Mouse (Mus musculus): ENCODE results near the gene Met. TPM values are rescaled to one million over a fixed set of nuclear protein-coding genes. Genes with fewer than 3 reads are reported as not detected.

Met gene
- polyA plus RNA-seq, 1 experiment from 2014 or later, result 1.1 TPM

DNA sequence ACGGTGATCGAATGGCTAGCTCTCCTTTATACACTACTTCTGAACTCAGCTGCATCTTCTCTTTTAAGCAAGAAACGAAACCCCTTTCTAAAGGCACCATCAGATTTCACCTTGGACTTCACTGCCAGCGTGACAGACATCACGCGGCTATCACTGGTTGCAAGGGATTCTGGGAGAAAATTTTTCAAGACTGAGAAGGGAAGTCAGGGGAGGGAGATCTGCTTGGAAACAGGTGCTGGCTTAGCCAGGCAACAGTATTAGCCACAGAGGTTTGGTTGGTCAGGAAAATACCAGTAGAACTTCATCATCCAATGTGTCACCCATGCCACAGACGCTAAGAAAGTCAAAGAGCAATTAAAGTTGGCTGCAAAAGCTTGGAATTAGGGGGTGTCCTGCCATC lies 2.2 kb upstream of the Met start:
- H3K4me2 ChIP-seq, result no peak overlapping the region
- H3K27me3 ChIP-seq (ENCODE audit: control insufficient read depth, insufficient read depth, low read length), result peaks cover 27% of the 10 kb centered on the region
- ATAC-seq (ENCODE audit: low FRiP score), result no peak
- no peaks in the 10 kb centered on the region for H3K9me3 ChIP-seq (ENCODE audit: control insufficient read depth, low read length)
- H3K27ac ChIP-seq (ENCODE audit: low read depth, low read length), result no peak overlapping the region
- peak; percentile 59 for DNase-seq (ENCODE audit: low spot score, missing footprints)
- H3K36me3 ChIP-seq (ENCODE audit: control insufficient read depth, insufficient read depth, low read length), result no peaks in the 10 kb centered on the region
- no peak overlapping the region for H3K4me3 ChIP-seq (ENCODE audit: low read depth, low read length)
- H3K9ac ChIP-seq (ENCODE audit: low read length), result no peak overlapping the region
- 81% methylated on average over 7 of the region's 7 CpGs for WGBS
- peaks cover 5% of the 10 kb centered on the region; the same call in 1 of the 2 replicates for H3K4me1 ChIP-seq (ENCODE audit: control insufficient read depth, insufficient read depth, low read length)

- peak; percentile 96 for DNase-seq (ENCODE audit: low spot score, missing footprints)
These were observed 853 bp downstream of the Met start for GRCm38 (mm10) chr6:17464281-17465025.

GRCm38 (mm10) chr6:17466526-17466925 lies 2.9 kb downstream of the Met start:
- peaks cover 5% of the 10 kb centered on the region; the same call in 1 of the 2 replicates for H3K4me1 ChIP-seq (ENCODE audit: control insufficient read depth, insufficient read depth, low read length)
- DNase-seq (ENCODE audit: low spot score, missing footprints) (no peak), ATAC-seq (ENCODE audit: low FRiP score) (no peak)
- peaks cover 27% of the 10 kb centered on the region for H3K27me3 ChIP-seq (ENCODE audit: control insufficient read depth, insufficient read depth, low read length)
- no peaks in the 10 kb centered on the region for H3K36me3 ChIP-seq (ENCODE audit: control insufficient read depth, insufficient read depth, low read length)
- H3K9me3 ChIP-seq (ENCODE audit: control insufficient read depth, low read length), result no peaks in the 10 kb centered on the region
- no peak overlapping the region for H3K27ac ChIP-seq (ENCODE audit: low read depth, low read length)
- H3K9ac ChIP-seq (ENCODE audit: low read length), result no peak overlapping the region
- no peak overlapping the region for H3K4me2 ChIP-seq
- H3K4me3 ChIP-seq (ENCODE audit: low read depth, low read length), result no peak overlapping the region
- 93% methylated on average over 3 of the region's 3 CpGs for WGBS

More at GRCm38 (mm10) chr6:17464281-17465025, 853 bp downstream of the Met start:
- Histone ChIP-seq H3K36me3 (ENCODE audit: control insufficient read depth, insufficient read depth, low read length) (no peaks in the 10 kb centered on the region), H3K4me2 (peak overlapping the region; percentile 99), H3K9ac (ENCODE audit: low read length) (peak overlapping the region; percentile 57; the same call in 1 of the 2 replicates), H3K4me1 (ENCODE audit: control insufficient read depth, insufficient read depth, low read length) (peaks cover 5% of the 10 kb centered on the region; the same call in 1 of the 2 replicates), H3K27me3 (ENCODE audit: control insufficient read depth, insufficient read depth, low read length) (peaks cover 29% of the 10 kb centered on the region), H3K4me3 (ENCODE audit: low read depth, low read length) (peak overlapping the region; percentile 60), H3K9me3 (ENCODE audit: control insufficient read depth, low read length) (no peaks in the 10 kb centered on the region), H3K27ac (ENCODE audit: low read depth, low read length) (no peak overlapping the region)
- 10% methylated on average over 15 of the region's 15 CpGs for WGBS
- peak; percentile 54; the same call in 1 of the 2 replicates for ATAC-seq (ENCODE audit: low FRiP score)

GRCm38 (mm10) chr6:17468993-17469392 lies 5.4 kb downstream of the Met start:
- 91% methylated on average over 5 of the region's 5 CpGs for WGBS
- Histone ChIP-seq H3K27ac (ENCODE audit: low read depth, low read length) (no peak overlapping the region), H3K4me1 (ENCODE audit: control insufficient read depth, insufficient read depth, low read length) (peaks cover 3% of the 10 kb centered on the region; the same call in 1 of the 2 replicates), H3K9me3 (ENCODE audit: control insufficient read depth, low read length) (no peaks in the 10 kb centered on the region), H3K36me3 (ENCODE audit: control insufficient read depth, insufficient read depth, low read length) (no peaks in the 10 kb centered on the region), H3K27me3 (ENCODE audit: control insufficient read depth, insufficient read depth, low read length) (peaks cover 20% of the 10 kb centered on the region), H3K9ac (ENCODE audit: low read length) (no peak overlapping the region), H3K4me2 (no peak overlapping the region), H3K4me3 (ENCODE audit: low read depth, low read length) (no peak overlapping the region)
- no peak for ATAC-seq (ENCODE audit: low FRiP score)
- DNase-seq (ENCODE audit: low spot score, missing footprints), result no peak

DNA sequence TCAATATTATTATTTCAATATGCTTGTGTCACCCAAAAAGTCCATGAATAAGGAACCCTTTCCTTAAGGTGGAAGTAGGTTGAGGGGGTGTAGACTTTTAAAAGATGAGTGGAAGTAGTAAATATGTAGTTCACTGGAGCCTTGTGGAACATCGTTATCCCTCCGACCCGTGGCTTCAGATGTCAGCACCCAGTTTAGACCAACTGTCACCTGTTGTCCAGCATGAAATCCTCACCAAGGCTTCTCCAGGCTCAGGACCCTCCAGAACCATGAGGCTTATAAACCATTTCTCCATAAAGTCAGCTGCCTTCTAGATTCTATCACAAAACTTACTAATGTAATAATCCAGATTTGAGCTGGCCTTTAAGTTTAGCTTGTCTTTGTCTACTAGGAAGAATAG lies 9.5 kb downstream of the Met start:
- 87% methylated on average over 3 of the region's 3 CpGs for WGBS
- DNase-seq (ENCODE audit: low spot score, missing footprints) (no peak), ATAC-seq (ENCODE audit: low FRiP score) (no peak)
- no peaks in the 10 kb centered on the region for H3K27me3 ChIP-seq (ENCODE audit: control insufficient read depth, insufficient read depth, low read length)
- H3K4me3 ChIP-seq (ENCODE audit: low read depth, low read length), result no peak overlapping the region
- no peak overlapping the region for H3K9ac ChIP-seq (ENCODE audit: low read length)
- no peaks in the 10 kb centered on the region for H3K4me1 ChIP-seq (ENCODE audit: control insufficient read depth, insufficient read depth, low read length)
- H3K27ac ChIP-seq (ENCODE audit: low read depth, low read length), result no peak overlapping the region
- H3K36me3 ChIP-seq (ENCODE audit: control insufficient read depth, insufficient read depth, low read length), result no peaks in the 10 kb centered on the region
- H3K9me3 ChIP-seq (ENCODE audit: control insufficient read depth, low read length), result no peaks in the 10 kb centered on the region
- no peak overlapping the region for H3K4me2 ChIP-seq

DNA sequence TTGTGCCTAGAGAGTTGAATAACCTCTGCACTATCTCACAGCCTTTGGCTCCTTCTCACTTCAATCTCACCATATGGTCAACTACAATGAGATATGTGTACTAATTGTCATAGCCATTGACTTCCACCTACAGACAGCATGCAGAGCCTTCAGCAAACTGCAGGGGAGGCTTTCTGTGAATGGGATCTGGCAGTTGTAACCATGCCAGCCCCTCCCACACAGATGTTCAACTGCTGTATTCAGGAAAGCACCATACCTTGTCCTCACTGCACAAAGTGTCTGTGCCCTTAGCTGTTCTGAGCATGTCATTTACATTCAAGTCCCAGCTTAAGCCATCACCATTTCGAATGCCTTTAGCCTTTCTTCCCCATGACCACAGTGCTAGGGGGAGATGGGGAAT lies 14.2 kb downstream of the Met start:
- Histone ChIP-seq H3K9ac (ENCODE audit: low read length) (no peak overlapping the region), H3K4me2 (no peak overlapping the region), H3K36me3 (ENCODE audit: control insufficient read depth, insufficient read depth, low read length) (no peaks in the 10 kb centered on the region), H3K4me3 (ENCODE audit: low read depth, low read length) (no peak overlapping the region), H3K27ac (ENCODE audit: low read depth, low read length) (no peak overlapping the region), H3K27me3 (ENCODE audit: control insufficient read depth, insufficient read depth, low read length) (no peaks in the 10 kb centered on the region), H3K4me1 (ENCODE audit: control insufficient read depth, insufficient read depth, low read length) (no peaks in the 10 kb centered on the region), H3K9me3 (ENCODE audit: control insufficient read depth, low read length) (no peaks in the 10 kb centered on the region)
- DNase-seq (ENCODE audit: low spot score, missing footprints), result no peak
- WGBS, result 65% methylated on average over 1 of the region's 1 CpGs
- no peak for ATAC-seq (ENCODE audit: low FRiP score)

GRCm38 (mm10) chr6:17478252-17478651 lies 14.7 kb downstream of the Met start:
- H3K9me3 ChIP-seq (ENCODE audit: control insufficient read depth, low read length), result no peaks in the 10 kb centered on the region
- H3K27ac ChIP-seq (ENCODE audit: low read depth, low read length), result no peak overlapping the region
- no peak overlapping the region for H3K9ac ChIP-seq (ENCODE audit: low read length)
- no peaks in the 10 kb centered on the region for H3K4me1 ChIP-seq (ENCODE audit: control insufficient read depth, insufficient read depth, low read length)
- no peaks in the 10 kb centered on the region for H3K27me3 ChIP-seq (ENCODE audit: control insufficient read depth, insufficient read depth, low read length)
- DNase-seq (ENCODE audit: low spot score, missing footprints) (no peak), ATAC-seq (ENCODE audit: low FRiP score) (no peak)
- WGBS, result 91% methylated on average over 6 of the region's 6 CpGs
- H3K4me2 ChIP-seq, result no peak overlapping the region
- no peaks in the 10 kb centered on the region for H3K36me3 ChIP-seq (ENCODE audit: control insufficient read depth, insufficient read depth, low read length)
- no peak overlapping the region for H3K4me3 ChIP-seq (ENCODE audit: low read depth, low read length)

DNA sequence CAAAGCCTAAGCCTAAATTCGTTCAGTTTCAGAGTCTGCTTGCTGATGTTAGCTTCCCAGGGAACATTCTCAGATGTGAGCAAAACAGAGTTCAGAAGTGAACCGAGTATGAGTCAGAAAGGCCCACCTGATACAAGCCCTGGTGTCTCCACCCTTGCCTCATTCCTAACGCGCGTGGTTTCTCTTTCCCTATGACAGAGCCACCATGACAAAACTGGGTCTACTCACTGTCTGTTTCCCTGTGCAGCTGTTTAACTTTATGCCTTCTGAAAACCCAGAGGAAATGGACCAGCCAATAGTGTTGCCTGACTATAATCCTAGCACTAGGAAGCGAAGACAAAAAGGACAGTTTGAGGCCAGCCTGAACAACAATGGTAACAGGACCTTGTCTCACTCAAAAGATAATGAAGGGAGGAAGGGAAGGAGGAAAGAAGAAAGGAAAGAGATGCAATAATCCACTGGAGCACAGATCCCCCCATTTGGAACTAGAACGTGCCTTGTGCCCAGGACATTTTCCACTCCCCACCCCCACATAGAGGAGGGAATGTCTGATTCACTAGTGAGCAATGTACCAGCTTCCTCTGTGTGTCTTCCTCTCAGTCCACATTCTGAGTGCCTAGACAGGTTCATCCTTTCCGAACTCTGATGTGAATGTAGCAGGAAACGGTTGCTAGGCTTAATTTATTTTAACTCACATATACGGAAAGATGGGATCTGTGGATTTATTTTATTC lies 15.4 kb downstream of the Met start:
- no peaks in the 10 kb centered on the region for H3K4me1 ChIP-seq (ENCODE audit: control insufficient read depth, insufficient read depth, low read length)
- H3K27me3 ChIP-seq (ENCODE audit: control insufficient read depth, insufficient read depth, low read length), result no peaks in the 10 kb centered on the region
- H3K4me2 ChIP-seq, result no peak overlapping the region
- H3K4me3 ChIP-seq (ENCODE audit: low read depth, low read length), result no peak overlapping the region
- DNase-seq (ENCODE audit: low spot score, missing footprints) (no peak), ATAC-seq (ENCODE audit: low FRiP score) (no peak)
- 83% methylated on average over 10 of the region's 10 CpGs for WGBS
- H3K9ac ChIP-seq (ENCODE audit: low read length), result no peak overlapping the region
- H3K36me3 ChIP-seq (ENCODE audit: control insufficient read depth, insufficient read depth, low read length), result no peaks in the 10 kb centered on the region
- no peak overlapping the region for H3K27ac ChIP-seq (ENCODE audit: low read depth, low read length)
- H3K9me3 ChIP-seq (ENCODE audit: control insufficient read depth, low read length), result no peaks in the 10 kb centered on the region

DNA sequence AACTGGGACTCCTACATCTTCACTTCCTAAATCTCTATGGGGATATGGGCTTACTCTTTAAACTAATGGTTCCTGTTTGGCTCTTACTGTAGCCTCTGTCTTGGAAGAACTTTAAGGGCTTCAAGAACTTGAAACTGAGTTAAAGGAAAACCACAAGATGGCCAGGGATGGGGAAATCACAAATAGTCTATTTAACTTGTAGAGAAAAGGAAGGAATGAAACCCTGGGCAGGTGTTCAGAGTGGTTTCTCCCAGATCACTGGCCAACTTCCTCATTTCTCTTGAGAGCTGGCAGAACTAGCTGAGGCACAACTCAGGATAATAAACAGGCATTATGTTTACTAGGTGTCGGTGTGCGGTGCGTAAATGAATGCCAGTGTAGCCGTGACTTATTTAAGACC lies 17.5 kb downstream of the Met start:
- Histone ChIP-seq H3K4me2 (no peak overlapping the region), H3K9me3 (ENCODE audit: control insufficient read depth, low read length) (no peaks in the 10 kb centered on the region), H3K36me3 (ENCODE audit: control insufficient read depth, insufficient read depth, low read length) (no peaks in the 10 kb centered on the region), H3K27me3 (ENCODE audit: control insufficient read depth, insufficient read depth, low read length) (no peaks in the 10 kb centered on the region), H3K4me1 (ENCODE audit: control insufficient read depth, insufficient read depth, low read length) (no peaks in the 10 kb centered on the region), H3K4me3 (ENCODE audit: low read depth, low read length) (no peak overlapping the region), H3K27ac (ENCODE audit: low read depth, low read length) (no peak overlapping the region), H3K9ac (ENCODE audit: low read length) (no peak overlapping the region)
- no peak for DNase-seq (ENCODE audit: low spot score, missing footprints)
- 89% methylated on average over 4 of the region's 4 CpGs for WGBS
- no peak for ATAC-seq (ENCODE audit: low FRiP score)

Data from midbrain, embryonic 11.5 days (tissue).